Mouse (Mus musculus): ENCODE measurements around the gene Omt2b.
A peak's percentile ranks its signal among the peaks of the same experiment; 100 is the strongest.
"Not testable (repeated sequence)": the region's sequence is repeated elsewhere in the genome, so short reads cannot be mapped to it uniquely, and the experiment has no call there.

The Omt2b gene

GRCm38 (mm10) chr9:78327289-78327688 is at the start of gene Omt2b:
Omt2b (plus strand) TSS chr9:78327589.
- DNase-seq (ENCODE audit: low spot score) = not testable (repeated sequence)

- not testable (repeated sequence) for DNase-seq (ENCODE audit: low spot score)
Measured at GRCm38 (mm10) chr9:78282002-78282711, 45.2 kb upstream of the Omt2b start.

GRCm38 (mm10) chr9:78289063-78289462 is 38.3 kb upstream of the Omt2b start:
- not testable (repeated sequence) for DNase-seq (ENCODE audit: low spot score)

- not testable (repeated sequence) for DNase-seq (ENCODE audit: low spot score)
Measured at GRCm38 (mm10) chr9:78289723-78290122, 37.7 kb upstream of the Omt2b start, which contains the start of gene Gm10639. Gm10639 (plus strand) TSS chr9:78289923.

- DNase-seq (ENCODE audit: low spot score) = not testable (repeated sequence)
Measured at GRCm38 (mm10) chr9:78292462-78292861, 34.9 kb upstream of the Omt2b start.

GRCm38 (mm10) chr9:78293683-78294082 is 33.7 kb upstream of the Omt2b start:
- not testable (repeated sequence) for DNase-seq (ENCODE audit: low spot score)

- not testable (repeated sequence) for DNase-seq (ENCODE audit: low spot score)
Measured at GRCm38 (mm10) chr9:78294781-78295180, 32.6 kb upstream of the Omt2b start.

GRCm38 (mm10) chr9:78296089-78296488 is 31.3 kb upstream of the Omt2b start:
- not testable (repeated sequence) for DNase-seq (ENCODE audit: low spot score)

- no peak for DNase-seq (ENCODE audit: low spot score)
Measured at GRCm38 (mm10) chr9:78298232-78298631, 29.2 kb upstream of the Omt2b start.

- DNase-seq (ENCODE audit: low spot score) = not testable (repeated sequence)
Measured at GRCm38 (mm10) chr9:78299143-78299542, 28.2 kb upstream of the Omt2b start.

- not testable (repeated sequence) for DNase-seq (ENCODE audit: low spot score)
Measured at GRCm38 (mm10) chr9:78308122-78308521, 19.3 kb upstream of the Omt2b start.

- no peak for DNase-seq (ENCODE audit: low spot score)
Measured at GRCm38 (mm10) chr9:78314696-78315095, 12.7 kb upstream of the Omt2b start, which contains the start of gene Omt2a. Omt2a (minus strand) TSS chr9:78314796.

- DNase-seq (ENCODE audit: low spot score) = no peak
Measured at GRCm38 (mm10) chr9:78319499-78319898, 7.9 kb upstream of the Omt2b start.

GRCm38 (mm10) chr9:78337050-78337449 is 9.7 kb downstream of the Omt2b start:
- not testable (repeated sequence) for DNase-seq (ENCODE audit: low spot score)

- DNase-seq (ENCODE audit: low spot score) = peak; percentile 5
Measured at GRCm38 (mm10) chr9:78340324-78340723, 12.9 kb downstream of the Omt2b start.

- DNase-seq (ENCODE audit: low spot score) = not testable (repeated sequence)
Measured at GRCm38 (mm10) chr9:78342494-78342893, 15.1 kb downstream of the Omt2b start.

- not testable (repeated sequence) for DNase-seq (ENCODE audit: low spot score)
Measured at GRCm38 (mm10) chr9:78343055-78343454, 15.7 kb downstream of the Omt2b start.

- not testable (repeated sequence) for DNase-seq (ENCODE audit: low spot score)
Measured at GRCm38 (mm10) chr9:78345235-78345634, 17.8 kb downstream of the Omt2b start.

- DNase-seq (ENCODE audit: low spot score) = no peak
Measured at GRCm38 (mm10) chr9:78347004-78347403, 19.6 kb downstream of the Omt2b start.

GRCm38 (mm10) chr9:78348206-78349004 is 21.0 kb downstream of the Omt2b start:
- DNase-seq (ENCODE audit: low spot score) = not testable (repeated sequence)

GRCm38 (mm10) chr9:78349141-78349540 is 21.8 kb downstream of the Omt2b start:
- DNase-seq (ENCODE audit: low spot score) = not testable (repeated sequence)

GRCm38 (mm10) chr9:78350007-78350406 is 22.6 kb downstream of the Omt2b start:
- not testable (repeated sequence) for DNase-seq (ENCODE audit: low spot score)
